Mouse (Mus musculus) cerebral cortex, adult 2 months (tissue): ENCODE data around the gene Klk4.

ENCODE experiments used
- WGBS: fragments of 180-500 bp; shearing (Covaris S2); methylation state at CpG from one replicate; pipeline ENCODE4 v1.1.7; 2018; 5-methylcytosine and 5-hydroxymethylcytosine counted together

Gene Klk4

DNA sequence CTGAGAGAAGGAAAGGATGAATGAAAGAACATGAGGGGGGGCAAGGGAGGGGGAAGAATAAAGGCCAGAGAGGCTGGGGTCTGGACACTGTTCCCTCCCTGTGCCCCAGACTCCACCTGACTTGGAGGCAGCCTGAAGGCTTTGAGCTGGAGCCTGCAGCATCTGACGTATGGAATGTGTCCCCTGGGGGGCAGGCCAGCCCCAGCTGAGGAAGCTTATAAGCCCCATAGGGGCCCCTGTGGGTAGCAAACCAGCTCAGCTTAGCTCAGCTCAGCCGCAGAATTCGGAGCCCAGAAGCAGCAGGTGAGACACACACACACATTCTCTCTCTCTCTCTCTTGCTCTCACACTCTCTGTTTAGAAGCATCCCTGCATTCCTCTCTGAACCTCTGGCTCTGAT lies at the start of gene Klk4:
Gene Klk4, plus strand, starts transcription at position 249 of the 400 bp plus-strand sequence.
- WGBS: 29% methylated on average over 3 of the region's 3 CpGs

DNA sequence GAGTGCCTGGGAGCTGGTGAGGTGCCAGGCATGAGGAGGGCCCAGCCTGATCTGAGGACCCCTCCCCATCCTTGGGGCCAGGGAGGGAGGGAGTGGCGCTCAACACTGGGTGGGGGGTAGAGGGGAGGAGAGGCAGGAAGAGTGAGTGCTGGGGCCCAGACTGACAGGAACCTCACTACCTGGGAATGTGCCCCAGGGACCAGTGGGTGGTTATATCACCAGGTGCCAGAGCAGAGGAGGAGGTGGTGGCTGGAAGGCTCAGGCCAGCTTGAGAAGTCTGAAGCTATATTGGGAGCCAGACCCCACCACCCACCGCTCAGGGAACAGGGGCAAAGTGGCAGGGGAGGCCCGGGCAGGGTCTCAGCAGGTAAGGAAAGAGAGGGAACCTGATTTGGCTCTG lies 39.3 kb upstream of the Klk4 start, which contains the start of gene Klk5:
Gene Klk5, plus strand, starts transcription at position 271 of the 400 bp plus-strand sequence.
- WGBS: 65% methylated on average over 3 of the region's 3 CpGs

DNA sequence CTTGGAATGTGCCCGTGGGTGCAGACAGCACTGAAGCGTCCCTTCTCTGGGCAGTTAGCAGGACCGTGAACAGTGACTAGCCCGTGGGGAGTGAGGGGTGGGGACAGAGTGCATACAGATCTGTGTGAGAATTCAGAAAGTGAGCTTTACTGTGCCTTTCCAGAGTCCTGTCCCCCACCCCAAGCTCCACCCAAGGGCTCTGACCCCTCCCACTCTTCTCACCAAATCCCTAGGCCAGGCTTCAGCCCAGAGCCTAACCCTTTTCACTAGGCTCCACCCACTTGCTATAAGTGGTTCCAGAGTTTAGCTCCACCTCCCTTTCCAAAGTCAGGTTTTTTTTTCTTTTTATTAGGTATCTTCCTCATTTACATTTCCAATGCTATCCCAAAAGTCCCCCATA lies 37.2 kb upstream of the Klk4 start:
- WGBS: 92% methylated on average over 4 of the region's 4 CpGs

DNA sequence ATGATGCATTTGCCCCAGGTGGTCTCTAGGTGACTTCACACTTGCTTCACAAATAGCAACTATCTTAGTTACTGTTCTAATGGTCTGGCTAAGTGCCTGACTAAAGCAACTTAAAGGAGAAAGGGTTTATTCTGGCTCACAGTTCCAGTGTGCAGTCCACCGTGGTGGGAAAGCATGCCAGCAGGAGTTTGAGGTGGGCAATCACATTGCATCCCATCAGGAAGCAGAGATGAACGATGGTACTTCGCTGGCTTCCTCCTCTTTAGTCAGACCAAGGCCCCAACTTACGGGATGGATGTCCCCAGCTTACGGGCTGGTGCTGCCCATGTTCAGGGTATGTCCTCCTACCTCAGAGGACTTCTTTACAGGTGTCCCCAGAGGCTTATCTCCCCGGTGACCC lies 29.3 kb upstream of the Klk4 start:
- WGBS: 92% methylated on average over 6 of the region's 6 CpGs

DNA sequence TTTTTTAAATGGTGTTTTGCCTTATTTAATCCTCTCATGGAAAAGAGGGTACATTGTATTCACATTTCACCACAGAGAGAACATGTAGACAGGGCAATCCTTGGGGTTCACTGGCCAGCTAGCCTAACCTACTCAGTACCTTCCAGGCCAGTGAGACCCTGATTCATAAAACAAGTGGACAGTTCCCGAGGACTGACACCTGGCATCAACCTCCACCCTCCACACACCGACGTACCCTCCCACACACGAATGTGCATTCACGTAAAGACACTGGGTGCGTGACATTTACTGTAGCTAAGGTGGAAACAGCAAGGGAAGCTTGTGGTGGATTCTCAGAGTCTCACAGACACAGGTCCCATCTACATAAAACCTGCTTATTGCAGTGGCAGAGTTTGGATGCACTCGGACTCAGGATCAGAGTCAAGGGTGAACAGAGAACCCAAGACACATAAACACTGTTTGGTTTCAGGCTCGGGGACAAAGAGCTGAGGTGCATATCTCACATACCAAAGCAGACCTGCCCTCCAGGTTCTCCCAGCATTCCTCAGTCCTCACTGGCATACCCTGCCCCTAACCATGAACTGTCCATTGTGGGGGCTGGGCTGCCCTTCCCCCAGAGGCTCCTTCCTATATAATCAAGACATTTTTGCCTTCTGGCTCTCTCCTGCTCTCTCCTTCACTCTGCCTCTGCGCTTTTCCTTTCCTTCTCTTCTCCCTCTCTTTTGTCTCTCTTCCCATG lies 26.1 kb upstream of the Klk4 start:
- WGBS: 85% methylated on average over 9 of the region's 9 CpGs

DNA sequence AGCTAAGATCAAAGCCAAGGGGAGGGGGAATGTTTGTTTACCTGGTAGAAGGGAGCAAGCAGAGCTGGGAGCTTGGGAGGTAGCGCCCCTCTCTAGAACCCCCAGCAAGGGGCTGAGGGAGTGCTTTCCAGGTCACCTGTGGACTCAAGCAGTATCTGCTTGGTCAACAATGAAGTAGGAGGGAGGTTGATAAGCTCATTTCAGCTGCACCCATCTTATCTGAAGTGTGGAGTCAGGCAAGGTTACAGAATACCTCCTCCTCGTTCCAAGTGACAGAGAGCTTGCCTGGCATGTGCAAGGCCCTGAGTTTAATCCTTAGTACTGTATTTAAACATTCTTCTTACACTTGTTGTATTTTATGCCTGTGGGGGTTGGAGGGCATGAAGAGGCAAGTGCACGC lies 25.3 kb upstream of the Klk4 start:
- WGBS: 74% methylated on average over 3 of the region's 3 CpGs

DNA sequence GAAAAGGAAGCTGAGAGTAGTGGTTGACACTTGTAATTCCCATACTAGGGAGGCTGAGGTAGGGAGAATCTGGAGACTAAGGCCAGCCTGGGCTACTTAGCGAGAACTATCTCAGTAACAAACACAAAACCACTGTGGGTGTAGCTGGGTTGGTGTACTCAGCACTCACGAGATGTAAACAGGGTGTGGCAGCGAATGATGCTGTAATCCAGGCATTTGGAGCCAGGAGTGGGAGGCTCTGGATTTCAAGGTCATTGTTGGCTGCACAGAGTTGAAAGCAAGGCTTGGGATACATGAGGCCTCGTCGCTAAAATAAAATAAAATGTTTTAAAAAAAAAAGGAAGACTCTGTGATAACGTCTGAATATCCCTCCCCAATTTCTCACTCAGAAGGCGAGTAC lies 24.7 kb upstream of the Klk4 start:
- WGBS: 76% methylated on average over 7 of the region's 7 CpGs

DNA sequence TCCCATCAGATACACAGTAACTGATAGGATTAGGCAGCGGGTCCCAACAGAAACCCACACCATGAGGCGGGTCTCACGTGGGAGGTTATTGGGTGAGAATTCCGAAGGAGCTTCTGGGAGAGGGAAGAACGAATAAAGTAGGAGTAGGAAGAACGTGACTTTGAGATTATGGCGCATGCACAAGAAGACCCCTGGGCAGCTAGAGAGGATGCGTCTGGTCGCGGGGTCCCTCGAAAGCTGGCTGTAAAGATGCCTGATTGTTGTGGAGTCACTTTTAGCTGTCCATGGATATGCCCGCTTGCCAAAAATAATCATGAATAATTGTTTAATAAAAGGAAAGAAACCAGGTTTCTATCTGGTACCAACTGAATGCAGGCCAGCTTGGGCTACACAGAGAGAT lies 23.5 kb upstream of the Klk4 start:
- WGBS: 92% methylated on average over 12 of the region's 12 CpGs

DNA sequence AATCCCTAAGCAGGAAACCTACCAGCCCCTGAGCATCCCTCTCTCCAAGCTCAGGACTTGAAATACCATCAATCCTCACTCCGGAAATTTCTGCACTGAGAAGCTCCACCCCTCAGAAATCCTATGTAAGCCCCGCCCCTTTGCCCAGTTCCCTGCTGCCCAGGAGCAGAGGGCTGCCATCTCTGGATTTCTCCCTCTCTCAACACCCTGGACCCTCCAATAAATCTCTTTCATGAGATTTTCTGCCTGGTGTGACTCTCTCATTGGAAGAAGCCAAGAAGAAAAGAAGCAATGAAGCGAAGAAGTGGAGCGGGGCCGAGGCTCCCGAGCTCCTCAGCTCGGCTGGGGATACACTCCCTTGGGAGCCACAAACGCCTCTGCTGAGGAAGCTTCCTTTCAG lies 20.5 kb upstream of the Klk4 start:
- 43% methylated on average over 8 of the region's 8 CpGs for WGBS

DNA sequence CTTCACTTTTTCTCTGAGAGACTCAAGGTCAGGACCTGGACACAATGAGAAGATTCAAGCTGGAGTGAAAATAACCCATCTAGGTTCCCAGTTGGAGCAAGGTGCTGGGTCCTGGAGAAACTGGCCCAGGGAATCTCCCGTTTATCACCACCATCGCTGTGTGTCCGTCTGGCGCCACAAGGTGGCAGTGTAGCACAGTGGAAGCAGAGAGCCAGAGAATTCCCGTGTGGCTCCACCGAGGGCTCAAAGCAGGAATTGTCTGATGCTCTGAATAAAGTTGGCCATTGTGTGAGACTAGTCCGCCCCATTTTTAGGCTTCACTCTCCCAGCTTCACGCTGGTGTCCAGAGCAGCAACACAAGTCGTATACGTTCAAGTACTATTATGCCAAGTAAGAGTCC lies 7.7 kb upstream of the Klk4 start:
- WGBS: 6% methylated on average over 10 of the region's 10 CpGs

DNA sequence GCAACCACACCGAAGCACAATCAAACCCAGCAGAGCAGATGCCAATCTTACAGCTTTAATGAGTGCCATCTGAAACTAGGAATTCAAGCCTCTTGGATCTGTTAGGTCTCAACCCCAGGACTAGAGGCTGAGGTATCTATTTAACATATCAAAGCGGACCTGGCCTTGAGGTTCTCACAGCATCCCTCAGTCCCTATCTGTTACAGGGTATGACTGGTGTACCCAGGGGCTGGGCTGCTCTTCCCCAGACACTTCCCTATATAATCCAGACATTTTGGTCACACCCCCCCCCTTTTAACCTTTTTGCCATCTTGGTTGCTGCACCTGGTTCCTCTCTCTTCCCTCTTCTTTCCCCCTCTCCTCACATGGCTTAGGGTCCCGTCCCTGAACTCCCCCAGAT lies 7.3 kb upstream of the Klk4 start:
- 72% methylated on average over 3 of the region's 3 CpGs for WGBS

DNA sequence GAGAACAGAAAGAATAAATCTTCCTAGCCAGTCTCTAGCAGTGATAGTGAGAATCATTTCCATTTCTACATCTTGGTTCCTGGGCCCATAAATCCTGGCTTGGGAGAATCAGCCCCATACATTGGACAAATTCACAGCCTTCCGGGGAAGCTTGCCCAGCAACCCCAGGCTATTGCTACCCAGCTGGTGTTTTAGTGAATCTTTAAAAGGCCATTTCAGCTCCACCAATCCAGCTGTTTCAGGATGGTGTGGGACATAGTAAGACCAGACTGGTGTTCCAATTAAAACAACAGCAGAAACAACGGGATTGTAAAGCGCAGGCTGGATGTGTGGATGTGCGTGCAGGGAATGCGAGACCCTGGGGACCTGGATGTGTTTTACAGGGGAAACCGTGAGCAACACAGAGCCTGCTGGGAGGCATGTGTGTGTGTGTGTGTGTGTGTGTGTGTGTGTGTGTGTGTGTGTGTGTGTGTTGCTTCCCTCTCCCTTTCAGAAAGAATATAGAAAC lies 6.0 kb upstream of the Klk4 start:
- WGBS: 88% methylated on average over 6 of the region's 6 CpGs

DNA sequence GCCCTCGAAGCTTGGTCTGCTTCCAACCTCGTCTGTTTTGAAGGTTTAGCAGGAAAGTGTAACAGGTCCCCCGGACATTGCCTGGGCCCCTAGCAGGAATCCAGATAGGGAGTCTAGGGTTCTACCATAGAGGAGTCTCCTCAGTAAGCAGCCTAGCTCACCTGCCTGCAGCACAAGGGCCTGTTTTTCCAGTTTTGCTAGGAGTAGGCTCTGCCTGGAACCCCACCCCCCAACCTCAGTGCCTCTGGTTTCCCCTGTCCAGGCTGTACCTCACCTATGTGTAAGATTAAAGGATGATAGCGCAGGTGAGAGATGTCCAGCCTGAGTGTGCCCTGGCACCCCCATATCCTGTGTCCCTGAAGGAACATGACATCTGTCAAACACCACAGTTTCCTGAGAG lies 4.5 kb upstream of the Klk4 start:
- 87% methylated on average over 4 of the region's 4 CpGs for WGBS

DNA sequence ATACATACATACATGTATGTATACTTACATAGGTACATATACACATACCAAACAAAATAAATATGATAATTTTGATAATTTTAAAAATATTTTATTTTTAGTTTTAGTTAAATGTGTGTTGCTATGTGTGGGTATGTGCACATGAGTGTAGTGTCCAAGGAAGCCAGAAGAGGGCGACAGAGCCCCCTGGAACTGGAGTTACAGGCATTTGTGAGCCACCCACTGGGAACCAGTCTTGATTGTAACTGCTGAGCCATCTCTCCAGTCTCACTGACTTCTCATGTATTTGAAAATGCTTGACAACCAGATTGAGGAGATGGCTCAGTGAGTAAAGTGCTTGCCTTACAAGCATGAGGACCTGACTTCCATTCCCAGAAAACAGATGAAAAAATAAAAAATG lies 2.7 kb upstream of the Klk4 start:
- WGBS: 53% methylated on average over 1 of the region's 1 CpGs

DNA sequence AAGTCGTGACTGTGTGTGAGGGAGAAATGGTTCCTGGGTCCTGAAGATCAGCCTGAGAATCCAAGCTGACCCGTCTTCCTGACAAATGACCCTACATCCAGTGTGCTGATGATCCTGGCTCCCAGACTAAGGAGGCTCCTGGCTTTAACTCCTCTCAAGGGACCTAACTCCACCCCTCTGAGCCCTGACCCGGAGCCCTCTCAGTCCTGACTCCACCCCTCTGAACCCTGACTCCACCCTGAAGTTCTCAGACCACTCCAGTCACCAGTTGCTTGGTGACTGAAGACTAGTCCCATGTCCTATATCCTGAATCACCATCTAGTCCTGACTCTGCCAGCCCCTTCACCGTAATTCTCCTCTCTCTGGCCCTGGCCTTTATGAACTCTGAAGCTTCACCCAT lies 1.4 kb downstream of the Klk4 start:
- 39% methylated on average over 4 of the region's 4 CpGs for WGBS

DNA sequence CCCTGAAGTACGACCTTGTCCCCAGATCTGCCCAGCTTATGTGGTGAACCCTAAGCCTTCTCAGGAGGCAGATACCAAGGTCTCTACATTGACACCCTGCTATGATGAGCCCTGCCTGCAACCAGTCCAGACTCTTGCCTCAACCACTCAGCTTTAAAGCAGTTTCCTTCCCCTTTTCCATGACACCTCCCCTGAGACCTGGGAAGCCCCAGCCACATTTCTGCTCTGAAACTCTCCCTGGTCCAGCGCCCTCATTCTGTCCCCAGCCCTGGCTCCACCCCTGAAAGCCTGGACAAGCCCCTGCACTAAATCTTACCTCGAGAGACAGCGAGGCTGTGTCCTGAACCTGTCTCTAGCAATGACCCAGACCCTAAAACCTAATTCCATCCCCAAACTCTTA lies 1.9 kb downstream of the Klk4 start:
- 41% methylated on average over 4 of the region's 4 CpGs for whole genome bisulfite sequencing

DNA sequence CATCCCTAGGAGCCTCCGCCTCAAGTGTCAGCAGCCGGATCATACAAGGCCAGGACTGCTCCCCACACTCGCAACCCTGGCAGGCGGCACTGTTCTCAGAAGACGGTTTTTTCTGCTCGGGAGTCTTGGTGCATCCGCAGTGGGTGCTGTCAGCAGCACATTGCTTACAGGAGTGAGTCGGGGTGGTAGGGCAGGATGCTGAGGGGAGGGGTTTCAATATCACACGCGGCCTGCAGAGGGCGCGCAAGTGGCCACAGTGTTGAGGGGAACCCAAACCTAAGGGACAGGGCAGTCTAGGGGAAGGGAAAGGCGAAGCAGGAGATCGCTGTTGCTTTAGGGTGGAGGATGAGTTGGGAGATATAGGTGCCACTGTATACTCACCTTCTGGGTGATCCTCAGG lies 2.6 kb downstream of the Klk4 start:
- WGBS: 11% methylated on average over 14 of the region's 14 CpGs

DNA sequence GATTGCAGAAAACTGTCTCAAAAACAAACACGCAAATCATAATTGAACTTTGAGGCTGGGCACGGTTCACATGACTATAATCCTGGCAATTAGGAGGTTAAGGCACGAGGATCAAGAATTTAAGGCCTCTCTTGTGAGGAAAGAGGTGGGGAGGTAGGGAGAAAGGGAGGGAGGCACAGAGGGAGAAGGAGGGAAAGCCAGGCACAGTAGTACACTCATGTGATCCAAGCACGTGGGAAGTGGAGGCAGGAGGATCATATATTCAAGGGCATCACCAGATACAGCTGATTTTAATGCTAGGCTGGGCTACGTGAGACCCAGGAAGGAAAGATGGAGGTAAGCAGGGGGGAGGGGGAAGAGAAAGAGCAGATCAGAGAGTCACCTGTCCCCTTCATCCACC lies 10.4 kb downstream of the Klk4 start:
- 73% methylated on average over 5 of the region's 5 CpGs for WGBS

DNA sequence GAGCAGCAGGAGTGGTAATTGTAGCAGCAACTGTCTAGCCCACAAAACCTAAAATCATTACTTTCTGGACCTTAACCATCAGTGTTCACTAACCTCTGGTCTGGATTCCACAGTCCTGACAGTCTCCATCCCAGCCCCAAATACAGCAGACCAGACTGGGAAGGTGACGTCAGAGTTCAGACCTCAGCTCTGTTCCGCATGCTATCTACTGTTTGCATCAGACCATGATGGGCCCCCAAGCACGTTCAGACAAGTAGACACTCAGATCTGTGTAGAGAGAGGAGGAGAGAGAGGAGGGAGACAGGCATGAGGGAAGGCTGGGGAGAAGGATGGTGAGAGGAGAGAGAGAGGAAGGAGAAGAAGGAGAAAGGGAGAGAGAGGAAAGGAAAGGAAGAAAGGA lies 10.8 kb downstream of the Klk4 start:
- 76% methylated on average over 3 of the region's 3 CpGs for whole genome bisulfite sequencing

DNA sequence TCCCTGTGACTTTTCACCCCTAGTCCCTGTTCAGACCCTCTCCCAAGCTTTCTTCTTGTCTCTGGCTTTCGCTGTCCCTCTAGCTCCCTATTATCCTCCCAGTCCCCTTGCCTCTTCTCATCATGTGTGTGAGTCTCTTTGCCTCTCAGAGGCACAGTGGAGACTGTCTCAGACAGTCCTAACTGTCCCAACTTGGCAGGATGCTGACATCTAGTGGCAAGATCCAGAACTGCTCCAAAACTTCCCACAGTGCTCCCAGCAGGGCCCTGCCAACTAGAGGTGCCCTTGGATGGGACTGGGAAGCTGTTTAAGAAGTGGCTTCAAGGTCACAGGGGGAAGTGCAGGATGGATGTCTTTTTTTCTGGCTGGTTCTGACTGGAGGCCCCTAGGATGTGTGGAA lies 13.9 kb downstream of the Klk4 start:
- 4% methylated on average over 1 of the region's 1 CpGs for WGBS

DNA sequence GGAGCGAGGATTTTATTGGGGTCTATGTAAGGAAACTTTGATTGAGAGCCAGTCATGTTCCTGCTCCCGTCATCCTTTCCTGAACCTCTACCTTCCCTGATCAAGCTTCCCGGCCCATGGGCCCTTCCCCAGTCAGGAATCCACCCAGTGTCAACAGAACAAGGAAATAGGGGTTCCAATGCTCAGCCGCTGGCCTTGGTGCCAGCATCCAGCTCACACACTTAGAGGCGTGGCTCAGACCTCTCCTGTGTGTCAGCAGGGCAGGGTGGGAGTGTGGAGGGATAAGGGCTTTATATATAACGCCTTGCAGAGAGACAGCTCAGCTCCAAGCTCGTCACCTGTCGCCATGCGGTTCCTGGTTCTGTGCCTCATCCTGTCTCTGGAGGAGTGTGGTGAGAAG lies 33.9 kb downstream of the Klk4 start:
- 72% methylated on average over 9 of the region's 9 CpGs for WGBS

DNA sequence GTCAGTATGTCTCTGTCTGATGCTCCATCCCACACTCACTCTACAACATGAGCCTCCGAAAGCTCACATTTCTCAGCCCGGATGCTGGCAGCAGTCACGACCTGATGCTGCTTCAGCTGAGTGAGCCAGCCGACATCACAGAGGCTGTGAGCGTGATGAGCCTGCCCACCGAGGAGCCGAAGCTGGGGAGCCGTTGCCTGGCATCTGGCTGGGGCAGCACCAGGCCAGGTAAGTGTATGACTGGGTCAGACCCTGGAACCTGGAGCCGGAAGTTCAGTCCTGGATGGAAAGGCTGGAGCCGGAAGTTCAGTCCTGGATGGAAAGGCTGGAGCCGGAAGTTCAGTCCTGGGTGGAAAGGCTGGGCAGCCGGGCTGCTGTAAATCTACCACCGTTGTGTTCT lies 37.5 kb downstream of the Klk4 start:
- 80% methylated on average over 13 of the region's 13 CpGs for WGBS

DNA sequence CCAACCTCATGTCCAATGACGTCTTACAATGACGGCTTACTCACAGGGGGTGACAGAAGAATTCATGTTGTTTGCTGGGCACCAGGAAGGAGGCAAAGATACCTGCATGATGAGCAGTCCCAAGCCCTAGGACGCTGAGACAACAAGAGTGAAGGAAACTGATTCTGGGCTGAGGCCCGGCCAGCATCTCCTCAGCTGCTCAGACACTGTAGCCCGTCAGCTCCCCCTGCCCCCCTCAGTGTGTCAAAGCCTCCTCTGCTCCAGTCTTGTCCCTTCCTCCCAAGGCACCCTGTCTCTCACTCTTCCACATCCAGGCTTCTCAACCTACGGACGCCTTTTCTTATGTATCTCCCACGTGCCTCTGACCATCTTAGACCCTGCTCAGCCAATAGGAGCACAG lies 37.9 kb downstream of the Klk4 start:
- WGBS: 65% methylated on average over 8 of the region's 8 CpGs
